Mouse (Mus musculus): ENCODE results near the gene Rims4.

Rims4 gene

GRCm38 (mm10) chr2:163909604-163910003 lies 8.9 kb downstream of the Rims4 start:
- no peak for DNase-seq (ENCODE audit: low spot score in 2 of 2)

- no peak for DNase-seq (ENCODE audit: low spot score in 2 of 2)
Measured at GRCm38 (mm10) chr2:163907131-163907530, 11.4 kb downstream of the Rims4 start.

- no peak for DNase-seq (ENCODE audit: low spot score in 2 of 2)
Measured at GRCm38 (mm10) chr2:163904323-163904722, 14.2 kb downstream of the Rims4 start.

GRCm38 (mm10) chr2:163903461-163903860 lies 15.0 kb downstream of the Rims4 start:
- no peak for DNase-seq (ENCODE audit: low spot score in 2 of 2)

GRCm38 (mm10) chr2:163902448-163902847 lies 16.0 kb downstream of the Rims4 start:
- no peak for DNase-seq (ENCODE audit: low spot score in 2 of 2)

- no peak for DNase-seq (ENCODE audit: low spot score in 2 of 2)
Measured at GRCm38 (mm10) chr2:163901043-163901442, 17.4 kb downstream of the Rims4 start.

GRCm38 (mm10) chr2:163899910-163900411 lies 18.5 kb downstream of the Rims4 start:
- DNase-seq (ENCODE audit: low spot score in 2 of 2): no peak

- no peak for DNase-seq (ENCODE audit: low spot score in 2 of 2)
Measured at GRCm38 (mm10) chr2:163897988-163898535, 20.4 kb downstream of the Rims4 start.

- DNase-seq (ENCODE audit: low spot score in 2 of 2): no peak
Measured at GRCm38 (mm10) chr2:163897026-163897425, 21.5 kb downstream of the Rims4 start.

GRCm38 (mm10) chr2:163895156-163895555 lies 23.3 kb downstream of the Rims4 start:
- no peak for DNase-seq (ENCODE audit: low spot score in 2 of 2)

GRCm38 (mm10) chr2:163893446-163894370 lies 24.8 kb downstream of the Rims4 start:
- no peak for DNase-seq (ENCODE audit: low spot score in 2 of 2)

- no peak for DNase-seq (ENCODE audit: low spot score in 2 of 2)
Measured at GRCm38 (mm10) chr2:163891271-163891670, 27.2 kb downstream of the Rims4 start.

- no peak for DNase-seq (ENCODE audit: low spot score in 2 of 2)
Measured at GRCm38 (mm10) chr2:163890586-163890985, 27.9 kb downstream of the Rims4 start.

- no peak for DNase-seq (ENCODE audit: low spot score in 2 of 2)
Measured at GRCm38 (mm10) chr2:163889411-163889810, 29.1 kb downstream of the Rims4 start.

GRCm38 (mm10) chr2:163882859-163883652 lies 35.4 kb downstream of the Rims4 start:
- DNase-seq (ENCODE audit: low spot score in 2 of 2): no peak

- no peak for DNase-seq (ENCODE audit: low spot score in 2 of 2)
Measured at GRCm38 (mm10) chr2:163880891-163881290, 37.6 kb downstream of the Rims4 start.

GRCm38 (mm10) chr2:163876830-163877498 lies 41.5 kb downstream of the Rims4 start:
- DNase-seq (ENCODE audit: low spot score in 2 of 2): no peak

GRCm38 (mm10) chr2:163875484-163875883 lies 43.0 kb downstream of the Rims4 start:
- no peak for DNase-seq (ENCODE audit: low spot score in 2 of 2)

- no peak for DNase-seq (ENCODE audit: low spot score in 2 of 2)
Measured at GRCm38 (mm10) chr2:163874877-163875276, 43.6 kb downstream of the Rims4 start.

- DNase-seq (ENCODE audit: low spot score in 2 of 2): no peak
Measured at GRCm38 (mm10) chr2:163871906-163872305, 46.6 kb downstream of the Rims4 start.

- no peak for DNase-seq (ENCODE audit: low spot score in 2 of 2)
Measured at GRCm38 (mm10) chr2:163871266-163871665, 47.2 kb downstream of the Rims4 start.

- no peak for DNase-seq (ENCODE audit: low spot score in 2 of 2)
Measured at GRCm38 (mm10) chr2:163869783-163870182, 48.7 kb downstream of the Rims4 start.
